Mouse (Mus musculus) c-Kit-positive CD71-positive TER-119-positive erythroid progenitor cells, embryonic 14.5 days (primary cell): ENCODE results near the gene Rnf6.
"Not testable (repeated sequence)": the region's sequence is repeated elsewhere in the genome, so short reads cannot be mapped to it uniquely, and the experiment has no call there.

Source experiments
- DNase-seq: peaks from one replicate; pipeline ENCODE4 v3.0.0-alpha.2; 2013; ENCODE audit warnings: low spot score

The Rnf6 gene

GRCm38 (mm10) chr5:146229869-146230650 lies 8.7 kb upstream of the Rnf6 start:
- DNase-seq: no peak

GRCm38 (mm10) chr5:146227496-146227895 lies 6.1 kb upstream of the Rnf6 start:
- no peak for DNase-seq

GRCm38 (mm10) chr5:146223786-146224185 lies 2.4 kb upstream of the Rnf6 start:
- no peak for DNase-seq

- DNase-seq: no peak
Observed at GRCm38 (mm10) chr5:146221722-146222121, 367 bp upstream of the Rnf6 start.

- no peak for DNase-seq
Observed at GRCm38 (mm10) chr5:146220501-146220878, 865 bp downstream of the Rnf6 start.

GRCm38 (mm10) chr5:146205537-146205936 lies 15.8 kb downstream of the Rnf6 start:
- no peak for DNase-seq

- no peak for DNase-seq
Observed at GRCm38 (mm10) chr5:146203921-146204320, 17.4 kb downstream of the Rnf6 start.

- no peak for DNase-seq
Observed at GRCm38 (mm10) chr5:146200580-146200979, 20.8 kb downstream of the Rnf6 start.

GRCm38 (mm10) chr5:146199540-146199939 lies 21.8 kb downstream of the Rnf6 start:
- no peak for DNase-seq

- DNase-seq: no peak
Observed at GRCm38 (mm10) chr5:146199073-146199472, 22.3 kb downstream of the Rnf6 start.

GRCm38 (mm10) chr5:146193360-146193759 lies 28.0 kb downstream of the Rnf6 start:
- no peak for DNase-seq

- DNase-seq: no peak
Observed at GRCm38 (mm10) chr5:146190501-146191269, 30.7 kb downstream of the Rnf6 start.

- no peak for DNase-seq
Observed at GRCm38 (mm10) chr5:146190093-146190492, 31.3 kb downstream of the Rnf6 start.

- no peak for DNase-seq
Observed at GRCm38 (mm10) chr5:146188712-146189111, 32.6 kb downstream of the Rnf6 start.

- DNase-seq: no peak
Observed at GRCm38 (mm10) chr5:146188144-146188543, 33.2 kb downstream of the Rnf6 start.

- not testable (repeated sequence) for DNase-seq
Observed at GRCm38 (mm10) chr5:146187441-146187840, 33.9 kb downstream of the Rnf6 start.

GRCm38 (mm10) chr5:146185204-146185603 lies 36.2 kb downstream of the Rnf6 start, which contains the start of gene 1700001J03Rik:
Gene 1700001J03Rik, minus strand, starts transcription at chr5:146185304.
- DNase-seq: not testable (repeated sequence)

- DNase-seq: not testable (repeated sequence)
Observed at GRCm38 (mm10) chr5:146172744-146173143, 48.6 kb downstream of the Rnf6 start.

- not testable (repeated sequence) for DNase-seq
Observed at GRCm38 (mm10) chr5:146170621-146171020, 50.7 kb downstream of the Rnf6 start, which contains the start of gene Gm6309. Gene Gm6309, minus strand, starts transcription at chr5:146170721.

GRCm38 (mm10) chr5:146160439-146160838 lies 60.9 kb downstream of the Rnf6 start, which contains the start of gene Gm5565:
Gene Gm5565, minus strand, starts transcription at chr5:146160539.
- DNase-seq: not testable (repeated sequence)
